In the genomic region with DNA sequence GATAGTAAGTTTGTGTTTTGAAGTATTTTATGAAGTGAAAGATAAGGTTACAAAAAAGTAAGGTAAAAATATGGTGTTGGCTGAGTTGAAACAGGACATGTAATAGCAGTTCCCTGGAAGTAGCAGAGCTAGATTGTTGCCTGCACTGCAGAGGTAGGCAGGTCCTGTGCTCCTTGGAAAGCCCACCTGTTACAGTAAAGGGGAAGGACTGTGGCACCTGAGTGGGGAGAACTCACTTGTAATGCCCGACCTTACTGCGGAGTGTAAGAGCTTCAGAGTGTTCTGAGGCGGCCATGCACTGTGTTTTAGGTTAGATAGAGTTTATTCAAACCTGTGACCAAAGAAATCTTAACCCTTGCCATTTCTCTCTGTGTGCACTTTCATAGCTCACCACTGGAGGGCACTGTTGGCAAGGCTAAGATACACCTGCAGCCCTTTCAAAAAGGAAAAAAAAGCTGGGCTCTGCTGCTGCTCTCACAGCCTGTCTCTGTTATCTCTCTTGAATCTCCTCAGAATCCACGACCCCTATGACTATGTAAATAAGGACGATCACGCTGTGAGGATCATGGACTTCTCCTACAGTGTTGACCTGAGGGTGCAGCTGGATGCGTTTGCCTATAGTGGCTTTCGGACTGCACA, we compare ENCODE assay signal across 8 mouse cellular contexts. TPM values are rescaled to one million over a fixed set of nuclear protein-coding genes. Genes with fewer than 3 reads are reported as not detected.
DNase-seq lines count a peak whose midpoint lies in the region; ATAC-seq and TF ChIP-seq lines count a peak whose summit lies in the region.

No protein-coding gene starts in this region.

- no peak overlapping the region for H3ac ChIP-seq in C2C12 (ENCODE audit: control insufficient read depth, insufficient read length, low read depth)

- DNase-seq in adrenal gland, adult 2 months: peak; percentile 68
- DNase-seq in embryo, embryonic 11 days: peak; percentile 75
- peak; percentile 80 for DNase-seq in neural tube, embryonic 10.5 days (ENCODE audit: extremely low spot score, low spot score)
- DNase-seq in stomach, postnatal 0 days (ENCODE audit: low spot score): peak; percentile 72

- no peak overlapping the region for H3K27ac ChIP-seq in kidney, embryonic 16.5 days (ENCODE audit: low read length)
- no peak overlapping the region for H3K27ac ChIP-seq in liver, embryonic 12.5 days
- H3K27ac ChIP-seq in stomach, postnatal 0 days (replicated peaks): no peak overlapping the region

- no peaks in the 10 kb centered on the region for H3K9me3 ChIP-seq in kidney, embryonic 16.5 days (ENCODE audit: low read length)
- no peaks in the 10 kb centered on the region for H3K9me3 ChIP-seq in liver, embryonic 12.5 days (replicated peaks)
- no peaks in the 10 kb centered on the region for H3K9me3 ChIP-seq in stomach, postnatal 0 days (ENCODE audit: control insufficient read depth, low read length)

- no peak overlapping the region for H3K4me2 ChIP-seq in kidney, embryonic 16.5 days (replicated peaks; ENCODE audit: low read depth, low read length)
- no peak overlapping the region for H3K4me2 ChIP-seq in liver, embryonic 12.5 days
- H3K4me2 ChIP-seq in stomach, postnatal 0 days (replicated peaks; ENCODE audit: low read depth): no peak overlapping the region

- no peaks in the 10 kb centered on the region for H3K4me1 ChIP-seq in kidney, embryonic 16.5 days (ENCODE audit: insufficient read depth, low read length)
- 0 out of 2 replicates have a peak, but pooled peaks cover 3% of the 10 kb centered on the region for H3K4me1 ChIP-seq in liver, embryonic 12.5 days
- H3K4me1 ChIP-seq in stomach, postnatal 0 days (replicated peaks; ENCODE audit: control insufficient read depth, insufficient read depth): no peaks in the 10 kb centered on the region

- H3K9ac ChIP-seq in kidney, embryonic 16.5 days (replicated peaks; ENCODE audit: low read length): no peak overlapping the region
- H3K9ac ChIP-seq in liver, embryonic 12.5 days: no peak overlapping the region
- no peak overlapping the region for H3K9ac ChIP-seq in stomach, postnatal 0 days (ENCODE audit: low read length)

- peak; percentile 81 for ATAC-seq in granulocyte monocyte progenitor cell, adult 5-6 weeks (replicated peaks; ENCODE audit: poor library complexity, severe bottlenecking)
- ATAC-seq in kidney, embryonic 16.5 days (ENCODE audit: low FRiP score, low TSS enrichment): 0 out of 2 replicates have a peak, but pooled peaks have one; percentile 35
- peak; percentile 57 for ATAC-seq in liver, embryonic 12.5 days
- peak; percentile 76 for ATAC-seq in stomach, postnatal 0 days (ENCODE audit: low FRiP score, low TSS enrichment)

- H3K4me3 ChIP-seq in C2C12 (ENCODE audit: insufficient read depth, poor library complexity, severe bottlenecking): no peak overlapping the region
- no peak overlapping the region for H3K4me3 ChIP-seq in kidney, embryonic 16.5 days (ENCODE audit: low read length)
- no peak overlapping the region for H3K4me3 ChIP-seq in liver, embryonic 12.5 days
- no peak overlapping the region for H3K4me3 ChIP-seq in stomach, postnatal 0 days (ENCODE audit: low read depth, low read length)

- no peak for TF ChIP-seq EP300 in stomach, postnatal 0 days (optimal IDR thresholded peaks at IDR 0.05)

- 40% methylated on average over 8 of the region's 8 CpGs for WGBS in kidney, embryonic 16.5 days
- 41% methylated on average over 8 of the region's 8 CpGs for WGBS in liver, embryonic 12.5 days (ENCODE audit: insufficient replicate concordance)
- WGBS in stomach, postnatal 0 days: 29% methylated on average over 8 of the region's 8 CpGs

- H3K79me2 ChIP-seq in C2C12 (ENCODE audit: control insufficient read depth, insufficient read depth): no peaks in the 10 kb centered on the region

- peaks cover 79% of the 10 kb centered on the region for H3K36me3 ChIP-seq in C2C12 (ENCODE audit: control insufficient read depth, insufficient read depth)
- H3K36me3 ChIP-seq in kidney, embryonic 16.5 days (ENCODE audit: insufficient read depth, low read length): peaks cover 56% of the 10 kb centered on the region
- H3K36me3 ChIP-seq in liver, embryonic 12.5 days: peaks cover 100% of the 10 kb centered on the region
- H3K36me3 ChIP-seq in stomach, postnatal 0 days (ENCODE audit: control insufficient read depth, insufficient read depth, low read length): peaks cover 7% of the 10 kb centered on the region; the same call in 1 of the 2 replicates

- H3K79me3 ChIP-seq in C2C12 (ENCODE audit: low read depth): no peaks in the 10 kb centered on the region

- peak; percentile 38 for TF ChIP-seq CTCF in C2C12 (IDR thresholded peaks at IDR 0.05; ENCODE audit: control insufficient read depth, insufficient read depth, insufficient read length)
- TF ChIP-seq CTCF in stomach, postnatal 0 days (IDR thresholded peaks at IDR 0.05; ENCODE audit: low read depth): peak; percentile 91

- no peaks in the 10 kb centered on the region for H3K27me3 ChIP-seq in C2C12 (ENCODE audit: control insufficient read depth, insufficient read depth, insufficient read length)
- no peaks in the 10 kb centered on the region for H3K27me3 ChIP-seq in kidney, embryonic 16.5 days (ENCODE audit: insufficient read depth, low read length)
- no peaks in the 10 kb centered on the region for H3K27me3 ChIP-seq in liver, embryonic 12.5 days (replicated peaks)
- H3K27me3 ChIP-seq in stomach, postnatal 0 days (ENCODE audit: control insufficient read depth, insufficient read depth, low read length): no peaks in the 10 kb centered on the region

TF ChIP-seq in C2C12, 6 proteins besides CTCF, POLR2A, EP300 and RAD21:
- no peak for TF ChIP-seq FOSL1 (IDR thresholded peaks at IDR 0.05; ENCODE audit: insufficient read depth, low read length, poor library complexity, severe bottlenecking)
- TF ChIP-seq USF1 (IDR thresholded peaks at IDR 0.05; ENCODE audit: low read depth): no peak
- TF ChIP-seq CEBPB (IDR thresholded peaks at IDR 0.05; ENCODE audit: low read depth): no peak
- TF ChIP-seq MYOG (IDR thresholded peaks at IDR 0.05; ENCODE audit: control insufficient read depth, extremely low read depth, insufficient read length): no peak
- TF ChIP-seq MAX (IDR thresholded peaks at IDR 0.05): no peak

RNA-seq across cellular contexts. Expression of a gene that starts 25.1 kb away (rescaled TPM):
- polyA plus RNA-seq in C2C12 (2012; fragmentation: generic; extraction: Trizol): 0.13 TPM
- total RNA-seq in adrenal gland, adult 2 months (2021): 10 to 100 TPM; 12.0 to 22.5 TPM
- polyA plus RNA-seq in adrenal gland, adult 2 months (2012; rRNA removed): 35.3 and 38.7 TPM in 2 replicates
- 0.32 TPM in 1 of 2 replicates, not detected in the other for total RNA-seq in granulocyte monocyte progenitor cell, adult 5-6 weeks (2014; fragmentation: Nextera tagmentation)
- 0.05 TPM in 1 of 2 replicates, not detected in the other for total RNA-seq in granulocyte monocyte progenitor cell, adult 5-6 weeks (2017)
- polyA plus RNA-seq in kidney, embryonic 16.5 days (2015; fragmentation: Nextera tagmentation; extraction: Ambion mirVana): 0.60 and 1.4 TPM in 2 replicates
- polyA plus RNA-seq in liver, embryonic 12.5 days (2016; fragmentation: Nextera tagmentation; extraction: Ambion mirVana): 1.4 and 1.9 TPM in 2 replicates
- 3.7 and 5.3 TPM in 2 replicates for polyA plus RNA-seq in stomach, postnatal 0 days (2015; fragmentation: Nextera tagmentation; extraction: Ambion mirVana)

RNA-seq across cellular contexts. Expression of a gene that starts 40.0 kb away (rescaled TPM):
- polyA plus RNA-seq in C2C12 (2012; fragmentation: generic; extraction: Trizol): 54.9 TPM
- total RNA-seq in adrenal gland, adult 2 months (2021): 1 to 10 TPM; 2.8 to 4.6 TPM
- 1.0 and 1.1 TPM in 2 replicates for polyA plus RNA-seq in adrenal gland, adult 2 months (2012; rRNA removed)
- total RNA-seq in granulocyte monocyte progenitor cell, adult 5-6 weeks (2014; fragmentation: Nextera tagmentation): 30.5 and 39.4 TPM in 2 replicates
- total RNA-seq in granulocyte monocyte progenitor cell, adult 5-6 weeks (2017): 101 and 117 TPM in 2 replicates
- polyA plus RNA-seq in kidney, embryonic 16.5 days (2015; fragmentation: Nextera tagmentation; extraction: Ambion mirVana): 102 and 112 TPM in 2 replicates
- 70.9 and 72.5 TPM in 2 replicates for polyA plus RNA-seq in liver, embryonic 12.5 days (2016; fragmentation: Nextera tagmentation; extraction: Ambion mirVana)
- 9.8 and 11.4 TPM in 2 replicates for polyA plus RNA-seq in stomach, postnatal 0 days (2015; fragmentation: Nextera tagmentation; extraction: Ambion mirVana)
